Mouse (Mus musculus) MEL (cell line): ENCODE data around the gene Ppox. TPM values are rescaled to one million over a fixed set of nuclear protein-coding genes. Genes with fewer than 3 reads are reported as not detected.
A peak's percentile ranks its signal among the peaks of the same experiment; 100 is the strongest.

Experiments used
- DNase-seq: peaks from one replicate; pipeline ENCODE4 v3.0.0; 2011; ENCODE audit warnings: low read depth, low spot score
- H3K27ac ChIP-seq: 2 replicates; pipeline ENCODE4 v1.5.1; 2012; ENCODE audit warnings: low read depth, mild to moderate bottlenecking, control low read depth, low read length, moderate library complexity; ENCODE audit not compliant: control insufficient read depth
- H3K27me3 ChIP-seq, 2 experiments: fragments of 150-350 bp in 1 of 2; sonication (generic) in 1 of 2; 2 replicates each; pipeline ENCODE4 v1.6.1; 2012; ENCODE audit warnings: low read length in 2 of 2, mild to moderate bottlenecking in 2 of 2, improper control_type of control experiment in 1 of 2, moderate library complexity in 1 of 2; ENCODE audit not compliant: insufficient read depth in 2 of 2, control insufficient read depth in 1 of 2
- H3K36me3 ChIP-seq, 2 experiments: 2 replicates each; pipeline ENCODE4 v1.6.1; 2012 to 2014; ENCODE audit warnings: low read length in 2 of 2, improper control_type of control experiment in 1 of 2, inconsistent platforms in 1 of 2, mild to moderate bottlenecking in 1 of 2; ENCODE audit not compliant: insufficient read depth in 2 of 2, control insufficient read depth in 1 of 2
- H3K4me1 ChIP-seq, 2 experiments: fragments of 150-350 bp in 1 of 2; sonication (generic) in 1 of 2; 2 replicates each; pipeline ENCODE4 v1.6.1; 2012; ENCODE audit warnings: low read length in 2 of 2, improper control_type of control experiment in 1 of 2, mild to moderate bottlenecking in 1 of 2; ENCODE audit not compliant: insufficient read depth in 2 of 2, control insufficient read depth in 1 of 2
- H3K4me3 ChIP-seq, 2 experiments: fragments of 150-350 bp in 1 of 2; sonication (generic) in 1 of 2; 2 replicates each; pipeline ENCODE4 v1.5.1; 2012; ENCODE audit warnings: low read depth in 2 of 2, low read length in 2 of 2, mild to moderate bottlenecking in 2 of 2, moderate library complexity in 2 of 2, control low read depth in 1 of 2, improper control_type of control experiment in 1 of 2; ENCODE audit not compliant: control insufficient read depth in 1 of 2, insufficient read depth in 1 of 2
- H3K79me2 ChIP-seq: 2 replicates; pipeline ENCODE4 v1.6.1; 2012; ENCODE audit warnings: mild to moderate bottlenecking, low read length, moderate library complexity; ENCODE audit not compliant: control insufficient read depth, poor library complexity, insufficient read depth
- H3K9ac ChIP-seq: 2 replicates; pipeline ENCODE4 v1.6.1; 2012; ENCODE audit warnings: low read depth, mild to moderate bottlenecking, control low read depth, low read length, moderate library complexity; ENCODE audit not compliant: control insufficient read depth, poor library complexity, severe bottlenecking
- H3K9me3 ChIP-seq: fragments of 150-350 bp; sonication (generic); replicated peaks from 2 replicates; pipeline ENCODE4 v1.6.1; 2012; ENCODE audit warnings: mild to moderate bottlenecking, low read length, improper control_type of control experiment, moderate library complexity; ENCODE audit not compliant: insufficient read depth
- BHLHE40 ChIP-seq: IDR thresholded peaks from 2 replicates; pipeline ENCODE4 v1.6.1; 2012; ENCODE audit warnings: low read depth, mild to moderate bottlenecking, inconsistent platforms, low read length, improper control_type of control experiment, borderline replicate concordance
- CHD1 ChIP-seq: IDR thresholded peaks from 2 replicates; pipeline ENCODE4 v1.6.1; 2012; ENCODE audit warnings: low read depth, mild to moderate bottlenecking, inconsistent platforms, low read length, improper control_type of control experiment
- ETS1 ChIP-seq: IDR thresholded peaks from 2 replicates; pipeline ENCODE4 v1.6.1; 2012; ENCODE audit warnings: low read depth, mild to moderate bottlenecking, inconsistent platforms, low read length, improper control_type of control experiment, moderate library complexity
- HCFC1 ChIP-seq: IDR thresholded peaks from 2 replicates; pipeline ENCODE4 v1.6.1; 2012; ENCODE audit warnings: low read depth, mild to moderate bottlenecking, inconsistent platforms, low read length, improper control_type of control experiment, moderate library complexity
- KAT2A ChIP-seq: conservative IDR thresholded peaks from 2 replicates; pipeline ENCODE4 v1.6.1; 2012; ENCODE audit warnings: low read depth, low read length, improper control_type of control experiment, inconsistent platforms
- MAZ ChIP-seq: IDR thresholded peaks from 2 replicates; pipeline ENCODE4 v1.6.1; 2012; ENCODE audit warnings: low read depth, mild to moderate bottlenecking, inconsistent platforms, low read length, improper control_type of control experiment
- MEF2A ChIP-seq: IDR thresholded peaks from 2 replicates; pipeline ENCODE4 v1.6.1; 2014; ENCODE audit warnings: low read depth, mild to moderate bottlenecking, inconsistent platforms, low read length, improper control_type of control experiment; ENCODE audit not compliant: poor library complexity, insufficient replicate concordance, severe bottlenecking; ENCODE audit errors: extremely low read depth
- MYC ChIP-seq: IDR thresholded peaks from 2 replicates; pipeline ENCODE4 v1.6.1; 2011; ENCODE audit warnings: low read depth, mild to moderate bottlenecking, low read length, improper control_type of control experiment, moderate library complexity
- NELFE ChIP-seq: IDR thresholded peaks from 2 replicates; pipeline ENCODE4 v1.6.1; 2011; ENCODE audit warnings: low read depth, low read length, improper control_type of control experiment
- POLR2A ChIP-seq, 2 experiments: IDR thresholded peaks; 2 replicates each; pipeline ENCODE4 v1.6.1; 2011 to 2012; ENCODE audit warnings: low read length in 2 of 2, mild to moderate bottlenecking in 2 of 2, control low read depth in 1 of 2, improper control_type of control experiment in 1 of 2, low read depth in 1 of 2, moderate library complexity in 1 of 2; ENCODE audit not compliant: control insufficient read depth in 1 of 2, insufficient read depth in 1 of 2, poor library complexity in 1 of 2
- POLR2AphosphoS2 ChIP-seq: IDR thresholded peaks from 2 replicates; pipeline ENCODE4 v1.6.1; 2011; ENCODE audit warnings: low read length, improper control_type of control experiment
- TAL1 ChIP-seq: IDR thresholded peaks from 2 replicates; pipeline ENCODE4 v1.6.1; 2012; ENCODE audit warnings: mild to moderate bottlenecking, inconsistent platforms, low read length, moderate library complexity, mixed read lengths
- USF2 ChIP-seq, 2 experiments: IDR thresholded peaks; 2 replicates each; pipeline ENCODE4 v1.6.1; 2011 to 2012; ENCODE audit warnings: improper control_type of control experiment in 2 of 2, low read length in 2 of 2, borderline replicate concordance in 1 of 2, inconsistent platforms in 1 of 2, low read depth in 1 of 2, mild to moderate bottlenecking in 1 of 2; ENCODE audit not compliant: insufficient read depth in 1 of 2
- ZMIZ1 ChIP-seq: IDR thresholded peaks from 2 replicates; pipeline ENCODE4 v1.6.1; 2012; ENCODE audit warnings: low read depth, mild to moderate bottlenecking, inconsistent platforms, low read length, improper control_type of control experiment, moderate library complexity
- ZNF384 ChIP-seq: IDR thresholded peaks from 2 replicates; pipeline ENCODE4 v1.6.1; 2012; ENCODE audit warnings: low read depth, mild to moderate bottlenecking, inconsistent platforms, low read length, improper control_type of control experiment
- polyA plus RNA-seq, 2 experiments: library from polyadenylated mRNA; stranded (reverse) in 1 of 2; unstranded in 1 of 2; fragments of >175 nt in 1 of 2; fragments of >200 nt in 1 of 2; gene quantifications; 2 replicates each; pipeline versions ENCODE4 v1.2.1 to v1.2.4; 2012; ENCODE audit warnings: low replicate concordance in 2 of 2, low read depth in 1 of 2; ENCODE audit not compliant: insufficient read length in 2 of 2, insufficient read depth in 1 of 2, missing spikeins in 1 of 2
- total RNA-seq: library from RNA; depleted of rRNA; stranded (reverse); fragments of 300-350 nt; gene quantifications from 2 replicates; pipeline ENCODE4 v1.2.3, GENCODE M21; 2012

The Ppox gene
- total and polyA plus RNA-seq, 3 experiments = 27.0 to 63.6 TPM; not detected in 1

- TF ChIP-seq POLR2A (IDR thresholded peaks at IDR 0.05; ENCODE audit: control insufficient read depth in 1 of 2, insufficient read depth in 1 of 2, low read depth in 1 of 2, low read length in 2 of 2, poor library complexity in 1 of 2) = peak; percentile 93 to 98
- TF ChIP-seq POLR2AphosphoS2 = peak; percentile 96
- no peak for TF ChIP-seq CHD1
- TF ChIP-seq ZNF384 = no peak
- TF ChIP-seq MYC = peak; percentile 69; the same call in 1 of the 2 replicates
- TF ChIP-seq USF2 (IDR thresholded peaks at IDR 0.05; ENCODE audit: borderline replicate concordance in 1 of 2, insufficient read depth in 1 of 2, low read depth in 1 of 2, low read length in 2 of 2) = no peak
- peak; percentile 96 for TF ChIP-seq NELFE
- TF ChIP-seq HCFC1 = peak; percentile 90
- TF ChIP-seq TAL1 = no peak
- peak; percentile 48; the same call in 1 of the 2 replicates for TF ChIP-seq ETS1
- TF ChIP-seq BHLHE40 = no peak
- 0 out of 2 replicates have a peak, but pooled peaks have one; percentile 44 for TF ChIP-seq MEF2A
- peak; percentile 49; the same call in 1 of the 2 replicates for TF ChIP-seq MAZ
- peak; percentile 71 for TF ChIP-seq KAT2A
These were observed 11.0 kb downstream of the Ppox start, which contains the start of gene B4galt3 (continued) for GRCm38 (mm10) chr1:171269848-171270572.

- Histone ChIP-seq H3K9ac (no peak overlapping the region), H3K27ac (no peak overlapping the region), H3K27me3 (no peaks in the 10 kb centered on the region), H3K4me3 (no peak overlapping the region), H3K4me1 (peaks cover 17 to 31% of the 10 kb centered on the region in 2 experiments), H3K79me2 (no peaks in the 10 kb centered on the region; the same call in 1 of the 2 replicates), H3K36me3 (peaks cover 0 to 31% of the 10 kb centered on the region in 2 experiments; a peak in 2 of 4 replicates), H3K9me3 (no peaks in the 10 kb centered on the region)
- TF ChIP-seq USF2 (IDR thresholded peaks at IDR 0.05; ENCODE audit: borderline replicate concordance in 1 of 2, insufficient read depth in 1 of 2, low read depth in 1 of 2, low read length in 2 of 2) (no peak), MYC (no peak), BHLHE40 (no peak), KAT2A (no peak), ZMIZ1 (no peak)
- no peak for DNase-seq
These were observed 12.6 kb downstream of the Ppox start for GRCm38 (mm10) chr1:171268341-171268740.
